Mouse (Mus musculus): ENCODE results near the gene Olfr1062.
"Not testable (repeated sequence)": the region's sequence is repeated elsewhere in the genome, so short reads cannot be mapped to it uniquely, and the experiment has no call there.

Olfr1062 gene

DNA sequence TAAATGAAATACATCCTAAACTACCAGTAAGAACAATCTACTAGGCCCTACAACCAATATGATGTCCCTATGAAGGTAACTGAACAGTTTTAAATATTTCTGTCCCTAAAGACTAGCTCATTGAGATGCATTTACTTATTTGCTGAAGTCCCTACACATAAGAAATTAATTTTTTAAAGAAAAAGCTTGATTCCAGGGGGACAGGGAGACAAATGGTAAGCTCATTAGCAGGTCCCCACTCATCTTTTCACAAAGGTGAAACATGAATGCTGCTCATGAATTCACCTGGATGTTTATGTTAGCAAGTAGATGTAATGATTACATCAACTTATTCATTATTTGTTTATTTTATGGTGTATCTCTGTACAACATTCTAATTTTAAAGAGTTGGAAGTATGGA is at the start of gene Olfr1062:
TSS of gene Olfr1062 (minus strand) at position 101 of the 400 bp plus-strand sequence.
- in situ Hi-C loops (cut with MboI, MseI): not testable (repeated sequence)

- in situ Hi-C loops (cut with MboI, MseI): loop anchor here (10.0 kb wide), 1 partner anchor 1350 kb away; no protein-coding TSS in a partner anchor
Measured at GRCm38 (mm10) chr2:86464442-86465109, 38.0 kb upstream of the Olfr1062 start.

- in situ Hi-C loops (cut with MboI, MseI): loop anchor here (10.0 kb wide), 1 partner anchor 1346 kb away; no protein-coding TSS in a partner anchor
Measured at GRCm38 (mm10) chr2:86460434-86460833, 33.9 kb upstream of the Olfr1062 start.

GRCm38 (mm10) chr2:86456169-86456568 is 29.6 kb upstream of the Olfr1062 start, which contains the start of gene Olfr1066:
Olfr1066 (minus strand) TSS chr2:86456269.
- in situ Hi-C loops (cut with MboI, MseI): no loop called here

GRCm38 (mm10) chr2:86450491-86450890 is 23.9 kb upstream of the Olfr1062 start, which contains the start of gene Olfr1065:
Olfr1065 (minus strand) TSS chr2:86450591.
- in situ Hi-C loops (cut with MboI, MseI): not testable (repeated sequence)

DNA sequence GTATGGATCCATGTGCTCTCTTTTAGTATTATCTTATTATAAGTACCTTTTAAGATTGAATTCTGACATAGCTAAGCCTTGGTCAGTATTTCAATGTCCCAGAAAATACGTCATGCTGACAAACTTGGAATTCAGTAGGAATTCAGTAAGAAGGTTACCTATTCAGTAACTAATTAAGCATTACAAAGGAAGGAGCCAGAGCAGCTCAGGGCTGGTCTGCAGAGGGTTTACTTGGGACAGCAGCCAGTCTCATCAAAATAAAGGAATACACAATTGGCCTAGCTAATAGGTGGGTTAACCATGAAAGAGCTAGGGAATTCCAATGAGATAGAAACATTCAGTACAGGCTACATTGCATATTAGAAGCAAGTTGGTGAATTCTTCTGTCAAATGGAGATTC is 15.6 kb upstream of the Olfr1062 start:
- in situ Hi-C loops (cut with MboI, MseI): not testable (repeated sequence)

- in situ Hi-C loops (cut with MboI, MseI): not testable (repeated sequence)
Measured at GRCm38 (mm10) chr2:86428511-86428910, 2.0 kb upstream of the Olfr1062 start.

DNA sequence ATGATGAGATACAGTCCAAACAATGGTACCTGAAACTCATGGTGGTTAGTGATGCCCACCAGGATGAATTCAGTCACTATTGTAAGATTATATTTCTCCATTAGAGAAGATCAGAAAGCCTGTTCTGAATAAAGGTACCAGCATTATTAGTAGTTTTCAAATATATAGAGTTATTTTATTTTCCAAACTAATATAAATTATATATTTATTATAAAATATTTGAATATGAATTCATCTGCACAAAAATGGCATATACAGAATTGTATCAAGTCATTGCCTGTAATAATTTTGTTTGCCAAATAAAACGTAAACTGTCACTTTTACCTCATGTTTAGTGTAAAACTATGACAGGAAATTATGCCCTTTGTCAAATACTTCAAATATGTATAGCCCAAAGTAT is 12.6 kb downstream of the Olfr1062 start, which contains the start of gene Olfr1061:
TSS of gene Olfr1061 (minus strand) at position 101 of the 400 bp plus-strand sequence.
- in situ Hi-C loops (cut with MboI, MseI): no loop called here

DNA sequence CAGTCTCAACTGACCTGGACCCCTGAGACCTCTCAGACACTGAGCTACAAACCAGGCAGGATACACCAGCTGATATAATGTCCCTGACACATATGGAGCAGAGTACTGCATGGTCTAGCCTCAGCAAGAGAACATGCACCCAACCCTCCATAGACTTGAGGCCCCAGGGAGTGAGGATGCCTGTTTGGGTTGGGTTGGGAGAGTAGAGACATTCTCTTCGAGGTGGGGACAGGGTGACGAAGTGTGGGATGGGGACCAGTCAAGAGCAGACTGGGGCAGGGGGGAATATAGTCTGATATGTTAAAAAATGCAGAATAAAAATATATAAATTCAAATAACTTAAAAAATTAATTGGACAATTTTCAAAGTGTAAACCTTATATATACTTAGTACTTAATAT is 31.4 kb downstream of the Olfr1062 start:
- in situ Hi-C loops (cut with MboI, MseI): no loop called here

GRCm38 (mm10) chr2:86388461-86388860 is 38.1 kb downstream of the Olfr1062 start, which contains the start of gene Olfr1058:
Olfr1058 (minus strand) TSS chr2:86388561.
- in situ Hi-C loops (cut with MboI, MseI): not testable (repeated sequence)

DNA sequence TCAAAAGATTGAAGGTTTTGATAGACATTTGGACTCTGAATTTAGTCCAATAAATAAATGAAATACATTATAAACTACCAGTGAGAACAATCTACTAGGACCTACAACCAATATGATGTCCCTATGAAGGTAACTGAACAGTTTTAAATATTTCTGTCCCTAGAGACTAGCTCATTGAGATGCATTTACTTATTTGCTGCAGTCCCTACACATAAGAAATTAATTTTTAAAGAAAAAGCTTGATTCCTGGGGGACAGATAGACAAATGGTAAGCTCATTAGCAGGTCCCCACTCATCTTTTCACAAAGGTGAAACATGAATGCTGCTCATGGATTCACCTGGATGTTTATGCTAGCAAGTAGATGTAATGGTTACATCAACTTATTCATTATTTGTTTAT is 48.3 kb downstream of the Olfr1062 start, which contains the start of gene Olfr1057:
TSS of gene Olfr1057 (minus strand) at position 101 of the 400 bp plus-strand sequence.
- in situ Hi-C loops (cut with MboI, MseI): no loop called here
